Mouse (Mus musculus) forebrain, embryonic 12.5 days (tissue): ENCODE measurements around the gene Pi4kb. TPM values are rescaled to one million over a fixed set of nuclear protein-coding genes. Genes with fewer than 3 reads are reported as not detected.
"Not testable (repeated sequence)": the region's sequence is repeated elsewhere in the genome, so short reads cannot be mapped to it uniquely, and the experiment has no call there.

Experiments used
- ATAC-seq: fragments of 200-750 bp; cut with Nextera tagmentation; 2 replicates; pipeline ENCODE4 v1.8.0; 2017; ENCODE audit warnings: moderate TSS enrichment; ENCODE audit not compliant: low FRiP score
- H3K27ac ChIP-seq: fragments of 300-500 bp; sonication (generic); 2 replicates; pipeline ENCODE4 v1.5.1; 2016; ENCODE audit warnings: mild to moderate bottlenecking
- H3K27me3 ChIP-seq: fragments of 300-500 bp; sonication (generic); 2 replicates; pipeline ENCODE4 v1.6.1; 2016; ENCODE audit warnings: mild to moderate bottlenecking
- H3K36me3 ChIP-seq: fragments of 300-500 bp; sonication (generic); replicated peaks from 2 replicates; pipeline ENCODE4 v1.6.1; 2016; ENCODE audit warnings: mild to moderate bottlenecking
- H3K4me1 ChIP-seq: fragments of 300-500 bp; sonication (generic); 2 replicates; pipeline ENCODE4 v1.6.1; 2016
- H3K4me2 ChIP-seq: fragments of 300-500 bp; sonication (generic); 2 replicates; pipeline ENCODE4 v1.6.1; 2016; ENCODE audit warnings: mild to moderate bottlenecking, moderate library complexity
- H3K4me3 ChIP-seq: fragments of 300-500 bp; sonication (generic); replicated peaks from 2 replicates; pipeline ENCODE4 v1.5.1; 2016; ENCODE audit warnings: mild to moderate bottlenecking
- H3K9ac ChIP-seq: fragments of 300-500 bp; sonication (generic); 2 replicates; pipeline ENCODE4 v1.6.1; 2016; ENCODE audit warnings: mild to moderate bottlenecking
- H3K9me3 ChIP-seq: fragments of 300-500 bp; sonication (generic); 2 replicates; pipeline ENCODE4 v1.6.1; 2016
- WGBS: fragments of 180-500 bp; shearing (Covaris S2); methylation state at CpG from one replicate; pipeline ENCODE4 v1.1.7; 2016; 5-methylcytosine and 5-hydroxymethylcytosine counted together
- polyA plus RNA-seq: library from polyadenylated mRNA; unstranded; fragments of >200 nt; fragmentation: Nextera tagmentation; extraction: Ambion mirVana; gene quantifications from 2 replicates; pipeline ENCODE4 v1.2.1, GENCODE M21; 2016

Pi4kb gene
- polyA plus RNA-seq, 1 experiment from 2014 or later, result 17.2 TPM

GRCm38 (mm10) chr3:95025202-95025601, 50.7 kb downstream of the Pi4kb start:
- Histone ChIP-seq H3K36me3 (peaks cover 12% of the 10 kb centered on the region), H3K4me2 (no peak overlapping the region), H3K9me3 (no peaks in the 10 kb centered on the region), H3K27me3 (no peaks in the 10 kb centered on the region), H3K4me3 (no peak overlapping the region), H3K27ac (no peak overlapping the region), H3K4me1 (peaks cover 19% of the 10 kb centered on the region), H3K9ac (no peak overlapping the region)
- ATAC-seq, result no peak
- 53% methylated on average over 5 of the region's 5 CpGs for WGBS

DNA sequence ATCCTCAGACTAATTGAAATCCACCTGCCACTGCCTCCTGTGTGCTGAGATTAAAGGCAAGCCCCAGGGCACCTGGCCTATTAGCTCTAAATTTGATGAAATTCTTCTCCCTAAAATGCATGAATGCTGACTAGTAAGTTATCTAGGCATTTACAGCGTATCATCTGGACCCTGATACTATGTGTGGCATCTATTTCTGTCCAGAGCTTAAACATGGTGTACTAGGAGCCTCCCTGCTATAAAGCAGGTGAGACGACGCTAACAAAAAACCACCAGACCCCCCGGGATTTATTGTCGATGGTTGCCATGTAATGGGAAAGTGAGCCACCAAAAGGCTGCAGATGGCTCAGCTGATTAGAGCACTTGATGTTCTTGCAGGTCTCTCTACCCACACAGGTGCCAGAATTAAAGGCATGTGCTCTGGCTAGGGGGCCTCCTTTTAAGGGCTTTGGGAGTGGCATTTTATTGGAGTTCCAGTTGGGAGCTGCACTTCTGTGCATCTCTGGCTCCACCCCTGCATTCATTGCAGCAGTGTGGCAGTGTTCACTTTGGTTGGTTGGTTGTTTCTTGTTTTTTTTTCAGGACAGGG, 52.6 kb downstream of the Pi4kb start:
- 0 out of 2 replicates have a peak overlapping the region, but pooled peaks have one; percentile 21 for H3K27ac ChIP-seq
- ATAC-seq, result no peak
- peaks cover 31% of the 10 kb centered on the region for H3K36me3 ChIP-seq

DNA sequence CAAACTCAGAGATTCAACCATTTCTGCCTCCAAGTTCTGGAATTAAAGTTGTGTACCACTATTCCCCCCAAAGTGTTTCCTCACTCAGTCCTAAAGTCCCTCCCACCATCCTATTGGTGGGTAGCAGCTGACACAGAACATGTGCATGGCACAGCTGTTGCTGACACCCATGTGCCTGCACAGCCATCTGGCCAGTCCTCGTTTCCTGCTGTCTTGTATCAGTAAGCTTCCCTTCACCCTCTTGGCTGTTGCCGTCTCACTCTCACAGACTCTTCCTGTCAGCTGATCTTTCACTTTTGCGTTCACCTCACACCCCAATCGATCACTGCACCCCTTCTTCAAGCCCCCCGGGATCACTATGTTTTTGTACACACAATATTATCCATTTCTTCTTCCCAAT, 53.2 kb downstream of the Pi4kb start:
- no peak overlapping the region for H3K9ac ChIP-seq
- peak; percentile 52 for ATAC-seq
- no peak overlapping the region for H3K4me2 ChIP-seq
- no peaks in the 10 kb centered on the region for H3K27me3 ChIP-seq
- H3K4me1 ChIP-seq, result peaks cover 19% of the 10 kb centered on the region
- H3K9me3 ChIP-seq, result no peaks in the 10 kb centered on the region
- peaks cover 36% of the 10 kb centered on the region for H3K36me3 ChIP-seq
- H3K4me3 ChIP-seq, result no peak overlapping the region
- WGBS, result 67% methylated on average over 5 of the region's 5 CpGs
- no peak overlapping the region for H3K27ac ChIP-seq

More for the DNA sequence above, 52.6 kb downstream of the Pi4kb start:
- H3K4me1 ChIP-seq, result peaks cover 19% of the 10 kb centered on the region
- H3K9me3 ChIP-seq, result no peaks in the 10 kb centered on the region
- WGBS, result 67% methylated on average over 5 of the region's 5 CpGs
- H3K27me3 ChIP-seq, result no peaks in the 10 kb centered on the region
- H3K4me3 ChIP-seq, result no peak overlapping the region
- 0 out of 2 replicates have a peak overlapping the region, but pooled peaks have one; percentile 7 for H3K9ac ChIP-seq
- no peak overlapping the region for H3K4me2 ChIP-seq

DNA sequence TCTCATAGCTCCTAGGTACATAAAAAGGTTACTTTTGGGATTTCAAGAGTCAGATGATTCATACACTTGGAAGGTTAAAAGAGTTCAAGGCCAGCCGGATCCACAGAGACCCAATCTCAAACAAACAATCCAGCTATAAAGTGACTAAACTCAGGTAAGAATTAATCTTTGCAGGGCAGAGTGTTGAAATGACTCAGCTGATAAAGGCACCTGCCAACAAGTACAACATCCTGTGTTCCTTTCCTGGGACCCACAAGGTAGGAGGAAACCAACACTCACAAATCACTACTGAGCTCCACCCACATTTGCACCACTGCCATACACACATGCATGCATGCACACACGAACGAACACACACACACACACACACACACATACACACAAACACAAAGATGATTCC, 54.1 kb downstream of the Pi4kb start:
- H3K9me3 ChIP-seq, result no peaks in the 10 kb centered on the region
- ATAC-seq, result no peak
- peaks cover 19% of the 10 kb centered on the region for H3K4me1 ChIP-seq
- H3K4me3 ChIP-seq, result no peak overlapping the region
- no peak overlapping the region for H3K4me2 ChIP-seq
- peaks cover 45% of the 10 kb centered on the region for H3K36me3 ChIP-seq
- WGBS, result 92% methylated on average over 3 of the region's 3 CpGs
- H3K27me3 ChIP-seq, result no peaks in the 10 kb centered on the region
- H3K9ac ChIP-seq, result no peak overlapping the region
- no peak overlapping the region for H3K27ac ChIP-seq

GRCm38 (mm10) chr3:95029291-95029827, 54.8 kb downstream of the Pi4kb start:
- not testable (repeated sequence) for H3K9me3 ChIP-seq, H3K27me3 ChIP-seq, H3K27ac ChIP-seq, H3K4me3 ChIP-seq, H3K4me2 ChIP-seq, ATAC-seq, H3K9ac ChIP-seq
- H3K4me1 ChIP-seq, result peaks cover 19% of the 10 kb centered on the region
- H3K36me3 ChIP-seq, result peaks cover 52% of the 10 kb centered on the region
- 80% methylated on average over 3 of the region's 3 CpGs for WGBS

- Histone ChIP-seq H3K9me3 (no peaks in the 10 kb centered on the region), H3K4me2 (no peak overlapping the region), H3K9ac (no peak overlapping the region), H3K27me3 (no peaks in the 10 kb centered on the region), H3K36me3 (peaks cover 58% of the 10 kb centered on the region), H3K4me1 (peaks cover 17% of the 10 kb centered on the region), H3K4me3 (no peak overlapping the region), H3K27ac (no peak overlapping the region)
- no peak for ATAC-seq
- 71% methylated on average over 3 of the region's 3 CpGs for WGBS
Observed at GRCm38 (mm10) chr3:95029953-95030352, 55.4 kb downstream of the Pi4kb start.

DNA sequence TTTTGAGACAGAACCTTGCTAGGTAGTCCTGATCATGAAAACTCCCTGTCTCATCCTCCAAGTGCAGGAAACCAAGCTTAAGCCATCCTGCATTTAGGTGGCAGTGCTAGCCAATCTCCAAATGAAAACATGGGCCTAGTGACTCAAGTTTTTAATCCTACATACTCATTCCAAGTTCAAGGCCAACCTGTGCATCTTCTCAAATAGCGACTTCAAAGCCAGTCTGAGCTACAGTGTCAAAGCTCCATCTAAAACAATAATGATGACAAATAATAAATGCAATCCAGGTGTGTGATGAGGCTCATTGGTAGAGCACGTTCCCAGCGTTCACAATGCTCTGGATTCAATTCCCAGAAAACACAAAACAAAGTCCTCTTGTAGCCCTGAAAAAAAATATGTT, 67.1 kb downstream of the Pi4kb start:
- peak overlapping the region; percentile 92 for H3K4me3 ChIP-seq
- peak overlapping the region; percentile 85 for H3K9ac ChIP-seq
- peaks cover 17% of the 10 kb centered on the region for H3K36me3 ChIP-seq
- no peaks in the 10 kb centered on the region for H3K9me3 ChIP-seq
- peak overlapping the region; percentile 78 for H3K4me2 ChIP-seq
- ATAC-seq, result no peak
- WGBS, result 18% methylated on average over 3 of the region's 3 CpGs
- H3K4me1 ChIP-seq, result peaks cover 11% of the 10 kb centered on the region
- no peaks in the 10 kb centered on the region for H3K27me3 ChIP-seq
- no peak overlapping the region for H3K27ac ChIP-seq

GRCm38 (mm10) chr3:95042166-95042837, 67.8 kb downstream of the Pi4kb start, which contains the start of gene Psmd4:
TSS of gene Psmd4 (minus strand) at chr3:95042614.
- H3K9ac ChIP-seq, result peak within 1 kb of the TSS; percentile 85
- peak within 1 kb of the TSS; percentile 92 for H3K4me3 ChIP-seq
- H3K27ac ChIP-seq, result 0 out of 2 replicates have a peak within 1 kb of the TSS, but pooled peaks have one; percentile 13
- H3K36me3 ChIP-seq, result peaks cover 12% of the 10 kb centered on the region
- H3K9me3 ChIP-seq, result no peaks in the 10 kb centered on the region
- H3K27me3 ChIP-seq, result no peaks in the 10 kb centered on the region
- H3K4me2 ChIP-seq, result peak within 1 kb of the TSS; percentile 78
- H3K4me1 ChIP-seq, result peaks cover 11% of the 10 kb centered on the region
- under 1% methylated on average over 36 of the region's 36 CpGs for WGBS
- ATAC-seq, result peak; percentile 100

- peaks cover 11% of the 10 kb centered on the region for H3K36me3 ChIP-seq
- H3K9me3 ChIP-seq, result no peaks in the 10 kb centered on the region
- WGBS, result 34% methylated on average over 7 of the region's 7 CpGs
- H3K9ac ChIP-seq, result peak overlapping the region; percentile 85
- peaks cover 11% of the 10 kb centered on the region for H3K4me1 ChIP-seq
- peak overlapping the region; percentile 92 for H3K4me3 ChIP-seq
- H3K4me2 ChIP-seq, result peak overlapping the region; percentile 78
- H3K27ac ChIP-seq, result 0 out of 2 replicates have a peak overlapping the region, but pooled peaks have one; percentile 13
- no peaks in the 10 kb centered on the region for H3K27me3 ChIP-seq
- ATAC-seq, result peak; percentile 62
Observed at GRCm38 (mm10) chr3:95042838-95043229, 68.3 kb downstream of the Pi4kb start.

- WGBS, result 75% methylated on average over 6 of the region's 6 CpGs
- ATAC-seq, result no peak
Observed at GRCm38 (mm10) chr3:95043251-95043650, 68.7 kb downstream of the Pi4kb start.

DNA sequence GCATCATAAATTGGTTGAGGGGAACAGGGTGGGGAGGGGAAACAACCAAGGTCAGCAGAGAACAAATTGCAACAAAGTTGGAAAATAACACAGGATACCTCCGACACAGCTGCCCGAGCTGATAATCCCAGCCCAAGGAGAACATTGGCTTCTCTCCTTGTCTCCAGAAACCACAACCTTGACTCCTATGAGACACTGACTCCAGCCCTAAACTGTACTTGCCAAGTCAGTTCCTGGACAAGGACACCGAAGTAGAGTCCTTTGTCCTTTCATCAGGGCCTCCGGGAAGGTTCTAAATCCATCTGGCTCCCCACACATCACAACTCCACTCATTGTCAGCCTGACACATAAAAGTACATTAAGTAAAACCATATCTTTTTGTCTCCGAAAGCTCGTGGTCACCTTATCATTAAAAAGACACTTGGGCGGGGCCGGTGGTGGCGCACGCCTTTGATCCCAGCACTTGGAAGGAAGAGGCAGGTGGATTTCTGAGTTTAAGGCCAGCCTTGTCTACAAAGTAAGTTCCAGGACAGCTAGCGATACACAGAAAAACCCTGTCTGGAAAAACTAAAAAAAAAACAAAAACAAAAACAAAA, 72.0 kb downstream of the Pi4kb start:
- 92% methylated on average over 11 of the region's 11 CpGs for WGBS
- ATAC-seq, result no peak
- Histone ChIP-seq H3K9ac (no peak overlapping the region), H3K36me3 (no peaks in the 10 kb centered on the region), H3K4me2 (no peak overlapping the region), H3K4me1 (peaks cover 6% of the 10 kb centered on the region), H3K9me3 (no peaks in the 10 kb centered on the region), H3K27ac (no peak overlapping the region), H3K4me3 (no peak overlapping the region), H3K27me3 (no peaks in the 10 kb centered on the region)

More at GRCm38 (mm10) chr3:95043251-95043650, 68.7 kb downstream of the Pi4kb start:
- Histone ChIP-seq H3K4me3 (no peak overlapping the region), H3K9me3 (no peaks in the 10 kb centered on the region), H3K9ac (no peak overlapping the region), H3K36me3 (peaks cover 8% of the 10 kb centered on the region), H3K4me2 (no peak overlapping the region), H3K27ac (no peak overlapping the region), H3K4me1 (peaks cover 11% of the 10 kb centered on the region), H3K27me3 (no peaks in the 10 kb centered on the region)

DNA sequence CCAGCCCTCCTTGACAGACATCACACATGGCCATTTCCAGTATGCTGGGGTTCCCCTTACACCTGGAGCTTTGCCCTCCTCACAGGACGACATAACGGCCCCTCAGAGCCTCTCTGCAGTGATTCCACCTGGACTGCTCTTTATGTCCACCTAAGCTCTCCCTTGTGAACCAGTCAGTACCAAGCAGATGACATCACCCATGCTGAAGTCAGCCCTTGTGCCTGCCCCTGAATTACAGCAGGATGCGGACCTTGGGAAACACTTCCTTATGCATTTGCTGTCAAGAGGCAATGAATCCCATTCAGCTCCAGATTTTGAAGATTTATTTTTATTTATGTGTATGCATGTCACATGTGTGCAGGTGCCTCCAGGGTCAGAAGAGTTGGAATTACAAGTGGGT, 73.4 kb downstream of the Pi4kb start:
- H3K4me3 ChIP-seq, result no peak overlapping the region
- no peak overlapping the region for H3K9ac ChIP-seq
- H3K27me3 ChIP-seq, result no peaks in the 10 kb centered on the region
- no peaks in the 10 kb centered on the region for H3K36me3 ChIP-seq
- no peaks in the 10 kb centered on the region for H3K9me3 ChIP-seq
- H3K27ac ChIP-seq, result no peak overlapping the region
- 77% methylated on average over 3 of the region's 3 CpGs for WGBS
- ATAC-seq, result no peak
- H3K4me2 ChIP-seq, result no peak overlapping the region
- H3K4me1 ChIP-seq, result 0 out of 2 replicates have a peak, but pooled peaks cover under 1% of the 10 kb centered on the region
